Mouse (Mus musculus): ENCODE measurements at regions not wholly inside any gene's neighbourhood (a gene's known extent, or its start where the extent isn't known, plus 50 kb on each side); places are given as distances from the start of the nearest gene placed in this dataset.

DNA sequence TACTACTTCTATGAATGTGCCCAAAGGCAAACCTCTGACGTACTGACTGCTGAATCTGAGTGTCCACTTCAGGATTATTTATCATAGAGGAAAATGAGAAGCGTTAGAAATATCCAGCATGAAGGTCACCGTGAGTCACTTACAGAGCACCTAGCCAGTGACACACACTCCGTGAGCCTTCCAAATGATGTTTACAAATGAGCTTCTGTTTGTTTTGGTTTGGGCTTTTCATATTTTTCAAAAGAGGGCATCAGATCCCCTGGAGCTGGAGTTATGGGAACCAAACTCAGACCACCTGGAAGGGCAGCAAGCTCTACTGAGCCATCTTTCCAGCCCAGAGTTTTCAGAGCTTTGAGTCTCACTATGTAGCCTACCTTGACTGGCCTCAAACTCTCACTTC lies 57.8 kb upstream of the Pias1 start:
- TF ChIP-seq POLR2A (IDR thresholded peaks at IDR 0.05; ENCODE audit: extremely low read depth, insufficient read depth, low read length) (no peak), CTCF (IDR thresholded peaks at IDR 0.05; ENCODE audit: extremely low read depth, insufficient read depth, low read length) (no peak)
